Mouse (Mus musculus) midbrain, embryonic 11.5 days (tissue): ENCODE data around the gene Fam163a. TPM values are rescaled to one million over a fixed set of nuclear protein-coding genes. Genes with fewer than 3 reads are reported as not detected.

Source experiments
- ATAC-seq: fragments of 200-750 bp; cut with Nextera tagmentation; 2 replicates; pipeline ENCODE4 v1.8.0; 2017; ENCODE audit warnings: moderate TSS enrichment, moderate library complexity; ENCODE audit not compliant: low FRiP score
- DNase-seq: peaks from one replicate; pipeline ENCODE4 v3.0.0; 2015; ENCODE audit warnings: low spot score; ENCODE audit errors: missing footprints
- H3K27ac ChIP-seq: fragments of 300-500 bp; sonication (generic); 2 replicates; pipeline ENCODE4 v1.5.1; 2014; ENCODE audit warnings: low read depth, low read length
- H3K27me3 ChIP-seq: fragments of 300-500 bp; sonication (generic); 2 replicates; pipeline ENCODE4 v1.6.1; 2014; ENCODE audit warnings: mild to moderate bottlenecking, low read length, moderate library complexity, mixed read lengths; ENCODE audit not compliant: control insufficient read depth, insufficient read depth
- H3K36me3 ChIP-seq: fragments of 300-500 bp; sonication (generic); 2 replicates; pipeline ENCODE4 v1.6.1; 2014; ENCODE audit warnings: mild to moderate bottlenecking, low read length, moderate library complexity, mixed read lengths; ENCODE audit not compliant: control insufficient read depth, insufficient read depth
- H3K4me1 ChIP-seq: fragments of 300-500 bp; sonication (generic); 2 replicates; pipeline ENCODE4 v1.6.1; 2014; ENCODE audit warnings: low read length; ENCODE audit not compliant: control insufficient read depth, insufficient read depth
- H3K4me2 ChIP-seq: fragments of 300-500 bp; sonication (generic); 2 replicates; pipeline ENCODE4 v1.6.1; 2014; ENCODE audit warnings: mild to moderate bottlenecking, moderate library complexity
- H3K4me3 ChIP-seq: fragments of 300-500 bp; sonication (generic); 2 replicates; pipeline ENCODE4 v1.5.1; 2014; ENCODE audit warnings: low read depth, low read length
- H3K9ac ChIP-seq: fragments of 300-500 bp; sonication (generic); 2 replicates; pipeline ENCODE4 v1.6.1; 2014; ENCODE audit warnings: low read length
- H3K9me3 ChIP-seq: fragments of 300-500 bp; sonication (generic); 2 replicates; pipeline ENCODE4 v1.6.1; 2016; ENCODE audit warnings: low read length; ENCODE audit not compliant: control insufficient read depth
- WGBS: fragments of 180-500 bp; shearing (Covaris S2); extraction: QIAGEN DNeasy Blood & Tissue Kit; methylation state at CpG from one replicate; pipeline ENCODE4 v1.1.7; 2014; 5-methylcytosine and 5-hydroxymethylcytosine counted together
- polyA plus RNA-seq: library from polyadenylated mRNA; unstranded; fragments of >200 nt; fragmentation: Nextera tagmentation; extraction: Ambion mirVana; gene quantifications from 2 replicates; pipeline ENCODE4 v1.2.1, GENCODE M21; 2014

Gene Fam163a
- polyA plus RNA-seq, 1 experiment from 2014 or later, result 6.8 TPM

- Histone ChIP-seq H3K27ac (peak overlapping the region; percentile 42), H3K36me3 (no peaks in the 10 kb centered on the region), H3K27me3 (no peaks in the 10 kb centered on the region), H3K4me1 (peaks cover 44% of the 10 kb centered on the region), H3K4me3 (no peak overlapping the region), H3K9ac (0 out of 2 replicates have a peak overlapping the region, but pooled peaks have one; percentile 3), H3K9me3 (no peaks in the 10 kb centered on the region), H3K4me2 (peak overlapping the region; percentile 27; the same call in 1 of the 2 replicates)
- peak; percentile 88 for DNase-seq
- WGBS, result 28% methylated on average over 11 of the region's 11 CpGs
- ATAC-seq, result peak; percentile 68
These were observed 20.7 kb downstream of the Fam163a start for GRCm38 (mm10) chr1:156184158-156184571.

- ATAC-seq (peak; percentile 53), DNase-seq (peak; percentile 92)
- H3K4me2 ChIP-seq, result peak overlapping the region; percentile 27; the same call in 1 of the 2 replicates
- H3K9ac ChIP-seq, result 0 out of 2 replicates have a peak overlapping the region, but pooled peaks have one; percentile 24
- H3K4me1 ChIP-seq, result peaks cover 44% of the 10 kb centered on the region
- H3K27ac ChIP-seq, result peak overlapping the region; percentile 82
- no peaks in the 10 kb centered on the region for H3K36me3 ChIP-seq
- no peaks in the 10 kb centered on the region for H3K9me3 ChIP-seq
- no peaks in the 10 kb centered on the region for H3K27me3 ChIP-seq
- WGBS, result 18% methylated on average over 6 of the region's 6 CpGs
- no peak overlapping the region for H3K4me3 ChIP-seq
These were observed 21.5 kb downstream of the Fam163a start for GRCm38 (mm10) chr1:156183176-156183958.

GRCm38 (mm10) chr1:156179875-156180274 lies 25.0 kb downstream of the Fam163a start:
- Histone ChIP-seq H3K9ac (peak overlapping the region; percentile 4; the same call in 1 of the 2 replicates), H3K36me3 (no peaks in the 10 kb centered on the region), H3K4me2 (no peak overlapping the region), H3K9me3 (no peaks in the 10 kb centered on the region), H3K27me3 (no peaks in the 10 kb centered on the region), H3K4me1 (peaks cover 42% of the 10 kb centered on the region), H3K4me3 (no peak overlapping the region), H3K27ac (peak overlapping the region; percentile 20; the same call in 1 of the 2 replicates)
- ATAC-seq, result peak; percentile 45; the same call in 1 of the 2 replicates
- DNase-seq, result peak; percentile 92
- 14% methylated on average over 11 of the region's 11 CpGs for WGBS

- Histone ChIP-seq H3K27me3 (no peaks in the 10 kb centered on the region), H3K27ac (no peak overlapping the region), H3K4me2 (no peak overlapping the region), H3K4me1 (no peaks in the 10 kb centered on the region), H3K9ac (no peak overlapping the region), H3K36me3 (no peaks in the 10 kb centered on the region), H3K9me3 (no peaks in the 10 kb centered on the region), H3K4me3 (no peak overlapping the region)
- 66% methylated on average over 5 of the region's 6 CpGs for WGBS
- ATAC-seq, result no peak
- no peak for DNase-seq
These were observed 36.1 kb downstream of the Fam163a start for GRCm38 (mm10) chr1:156168737-156169136.

- Histone ChIP-seq H3K4me1 (peaks cover 2% of the 10 kb centered on the region; the same call in 1 of the 2 replicates), H3K4me2 (no peak overlapping the region), H3K27me3 (no peaks in the 10 kb centered on the region), H3K36me3 (no peaks in the 10 kb centered on the region), H3K27ac (no peak overlapping the region), H3K9ac (no peak overlapping the region), H3K4me3 (no peak overlapping the region), H3K9me3 (no peaks in the 10 kb centered on the region)
- no peak for DNase-seq
- WGBS, result 74% methylated on average over 3 of the region's 3 CpGs
- no peak for ATAC-seq
These were observed 88.1 kb downstream of the Fam163a start for GRCm38 (mm10) chr1:156116770-156117169.

GRCm38 (mm10) chr1:156113884-156114499 lies 90.8 kb downstream of the Fam163a start:
- Histone ChIP-seq H3K36me3 (no peaks in the 10 kb centered on the region), H3K4me3 (no peak overlapping the region), H3K9me3 (no peaks in the 10 kb centered on the region), H3K27ac (no peak overlapping the region), H3K4me1 (peaks cover 2% of the 10 kb centered on the region; the same call in 1 of the 2 replicates), H3K9ac (no peak overlapping the region), H3K27me3 (no peaks in the 10 kb centered on the region), H3K4me2 (no peak overlapping the region)
- ATAC-seq (no peak), DNase-seq (no peak)
- 84% methylated on average over 8 of the region's 8 CpGs for WGBS

- H3K27me3 ChIP-seq, result no peaks in the 10 kb centered on the region
- no peak for ATAC-seq
These were observed 92.7 kb downstream of the Fam163a start for GRCm38 (mm10) chr1:156112142-156112541.

GRCm38 (mm10) chr1:156111728-156112127 lies 93.1 kb downstream of the Fam163a start:
- Histone ChIP-seq H3K27me3 (no peaks in the 10 kb centered on the region), H3K27ac (no peak overlapping the region), H3K9me3 (no peaks in the 10 kb centered on the region), H3K4me3 (no peak overlapping the region), H3K36me3 (no peaks in the 10 kb centered on the region), H3K4me2 (no peak overlapping the region), H3K4me1 (peaks cover 6% of the 10 kb centered on the region), H3K9ac (no peak overlapping the region)
- WGBS, result 35% methylated on average over 12 of the region's 12 CpGs
- ATAC-seq, result no peak
- no peak for DNase-seq

More at GRCm38 (mm10) chr1:156112142-156112541, 92.7 kb downstream of the Fam163a start:
- H3K36me3 ChIP-seq, result no peaks in the 10 kb centered on the region
- H3K27ac ChIP-seq, result no peak overlapping the region
- WGBS, result 63% methylated on average over 7 of the region's 7 CpGs
- H3K9ac ChIP-seq, result no peak overlapping the region
- no peak overlapping the region for H3K4me2 ChIP-seq
- H3K9me3 ChIP-seq, result no peaks in the 10 kb centered on the region
- H3K4me3 ChIP-seq, result no peak overlapping the region
- peaks cover 6% of the 10 kb centered on the region for H3K4me1 ChIP-seq
- peak; percentile 85 for DNase-seq

GRCm38 (mm10) chr1:156111090-156111489 lies 93.7 kb downstream of the Fam163a start:
- no peak overlapping the region for H3K9ac ChIP-seq
- H3K27ac ChIP-seq, result no peak overlapping the region
- peaks cover 6% of the 10 kb centered on the region for H3K4me1 ChIP-seq
- ATAC-seq (no peak), DNase-seq (no peak)
- no peaks in the 10 kb centered on the region for H3K36me3 ChIP-seq
- no peak overlapping the region for H3K4me3 ChIP-seq
- 71% methylated on average over 9 of the region's 9 CpGs for WGBS
- H3K4me2 ChIP-seq, result no peak overlapping the region
- H3K27me3 ChIP-seq, result no peaks in the 10 kb centered on the region
- H3K9me3 ChIP-seq, result no peaks in the 10 kb centered on the region
